Mouse (Mus musculus) embryonic fibroblast, embryonic 13.5 days (primary cell): ENCODE results near the gene Stox1. TPM values are rescaled to one million over a fixed set of nuclear protein-coding genes. Genes with fewer than 3 reads are reported as not detected.
A peak's percentile ranks its signal among the peaks of the same experiment; 100 is the strongest.
"Not testable (repeated sequence)": the region's sequence is repeated elsewhere in the genome, so short reads cannot be mapped to it uniquely, and the experiment has no call there.

ENCODE experiments used
- H3K27ac ChIP-seq: 2 replicates; pipeline ENCODE4 v1.5.1; 2012; ENCODE audit warnings: low read length, control low read depth, inconsistent platforms; ENCODE audit not compliant: insufficient read depth
- H3K4me1 ChIP-seq: 2 replicates; pipeline ENCODE4 v1.6.1; 2011; ENCODE audit warnings: low read length; ENCODE audit not compliant: control insufficient read depth, insufficient read depth
- H3K4me3 ChIP-seq: 2 replicates; pipeline ENCODE4 v1.5.1; 2011; ENCODE audit warnings: mild to moderate bottlenecking, control low read depth, low read length; ENCODE audit not compliant: insufficient read depth
- CTCF ChIP-seq: IDR thresholded peaks from 2 replicates; pipeline ENCODE4 v1.5.1; 2011; ENCODE audit warnings: mild to moderate bottlenecking, control low read depth, low read length, moderate library complexity, borderline replicate concordance; ENCODE audit not compliant: insufficient read depth
- POLR2A ChIP-seq: IDR thresholded peaks from 2 replicates; pipeline ENCODE4 v1.6.1; 2011; ENCODE audit warnings: low read depth, mild to moderate bottlenecking, control low read depth, low read length, moderate library complexity
- polyA plus RNA-seq: library from polyadenylated mRNA; stranded (reverse); fragments of >200 nt; gene quantifications from 2 replicates; pipeline ENCODE4 v1.2.4, GENCODE M21; 2011; ENCODE audit warnings: low read depth; ENCODE audit not compliant: missing spikeins, insufficient read length

The Stox1 gene
- polyA plus RNA-seq, result not detected in 2 replicates

DNA sequence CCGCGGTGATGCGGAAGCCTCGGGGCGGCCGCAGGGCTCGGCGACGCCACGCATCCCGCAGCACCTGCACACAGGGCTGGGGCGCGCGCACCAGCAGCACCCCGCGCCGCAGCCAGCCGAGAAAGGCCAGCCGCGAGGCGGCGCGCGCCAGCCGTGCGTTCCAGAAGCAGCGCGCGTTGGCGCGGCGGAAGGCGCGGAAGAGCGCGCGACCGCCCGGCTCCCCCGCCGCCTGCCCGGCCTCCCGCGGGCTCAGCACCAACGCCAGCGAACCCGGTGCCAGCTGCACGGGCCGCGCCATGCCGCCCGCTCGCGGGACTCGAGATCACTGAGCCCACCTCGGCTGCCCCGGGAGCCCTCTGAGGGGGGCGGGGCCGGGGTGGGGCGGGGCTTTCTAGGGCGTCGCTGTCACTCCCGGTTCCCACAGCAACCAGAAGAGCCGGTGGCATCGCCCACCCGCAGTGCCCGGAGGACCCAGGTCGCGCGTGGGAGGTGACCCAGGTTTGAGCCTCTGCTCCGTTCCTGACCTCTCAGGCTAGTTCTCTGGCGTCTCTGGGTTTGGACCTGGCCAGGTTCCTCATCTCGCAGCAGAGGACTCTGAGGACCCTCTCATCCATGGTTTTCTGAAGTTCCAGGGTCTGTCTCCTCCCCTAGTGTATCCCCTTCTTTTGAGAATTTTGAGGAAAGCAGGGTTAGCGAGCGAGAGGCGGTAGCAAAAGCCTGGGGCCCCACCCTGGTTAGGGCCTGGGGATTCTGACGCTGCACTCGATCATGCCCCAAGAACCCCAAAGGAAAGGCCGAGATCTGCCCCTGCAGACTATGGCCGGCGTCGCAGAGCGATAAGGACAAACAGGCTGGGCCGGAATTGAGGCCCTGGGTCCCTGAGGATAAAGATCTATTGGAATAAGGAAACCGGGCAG is at the start of gene Stox1:
Gene Stox1, minus strand, starts transcription at position 358 of the 917 bp plus-strand sequence.
- peak within 1 kb of the TSS; percentile 50 for H3K4me3 ChIP-seq
- no peaks in the 10 kb centered on the region; the same call in none of the 2 replicates for H3K4me1 ChIP-seq
- TF ChIP-seq POLR2A (no peak), CTCF (peak; percentile 47)
- no peak within 1 kb of the TSS for H3K27ac ChIP-seq

DNA sequence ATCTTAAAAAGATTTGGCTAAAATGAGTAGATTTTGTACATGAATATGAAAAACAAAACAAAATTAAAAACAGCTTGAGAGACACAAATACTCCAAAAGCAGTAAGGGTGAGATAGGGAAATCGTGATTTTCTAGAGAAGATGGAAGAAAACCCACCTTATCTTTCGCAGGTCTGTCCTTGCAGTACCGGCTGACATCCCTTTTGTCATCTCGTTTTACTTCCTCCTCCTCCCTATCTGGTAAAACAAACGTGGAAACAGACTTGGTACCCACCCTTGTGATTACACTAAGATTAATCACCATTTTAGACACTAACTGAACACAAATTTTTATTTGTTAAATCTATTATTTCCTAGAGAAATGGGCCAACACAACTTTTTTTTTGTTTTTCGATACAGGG is 24.9 kb upstream of the Stox1 start:
- Histone ChIP-seq H3K4me1 (no peaks in the 10 kb centered on the region), H3K27ac (no peak overlapping the region), H3K4me3 (no peak overlapping the region)
- TF ChIP-seq POLR2A (no peak), CTCF (no peak)

DNA sequence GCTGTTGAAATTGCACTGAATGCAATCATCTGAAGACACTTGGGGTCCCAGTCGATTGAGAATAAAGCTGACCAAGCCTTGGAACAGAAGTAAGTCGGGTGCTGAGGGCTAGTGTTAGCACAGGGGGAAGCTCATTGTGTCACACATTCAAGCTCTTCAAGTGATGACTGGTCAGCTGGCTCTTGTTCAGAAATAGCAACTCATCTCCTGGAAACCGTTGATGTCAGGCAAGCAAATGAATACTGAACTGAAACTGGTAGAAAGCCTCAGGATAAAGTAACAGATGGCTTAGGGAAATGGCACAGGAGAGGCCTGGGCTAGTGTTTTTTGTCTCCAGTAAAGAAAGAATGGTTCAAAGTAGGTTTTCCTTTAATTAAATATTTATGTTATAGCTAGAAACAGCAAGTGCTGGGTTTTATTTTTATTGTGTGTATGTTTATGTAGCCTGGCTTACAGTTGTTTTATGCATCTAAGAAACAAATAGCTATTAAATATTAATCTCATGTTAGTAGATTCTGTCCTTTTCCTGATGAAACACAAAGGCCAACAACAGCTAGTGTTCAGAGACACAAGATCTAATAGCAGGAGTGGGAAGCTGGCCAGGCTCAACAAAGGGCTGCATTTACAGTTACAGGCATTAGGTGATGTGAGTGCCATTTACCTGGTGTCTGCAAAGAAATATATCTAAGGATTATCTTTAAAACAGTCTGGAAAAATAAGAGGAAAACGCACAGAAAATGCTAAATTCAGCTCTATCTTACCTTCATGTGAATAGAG is 14.2 kb upstream of the Stox1 start:
- Histone ChIP-seq H3K4me3 (no peak overlapping the region), H3K4me1 (no peaks in the 10 kb centered on the region), H3K27ac (no peak overlapping the region)
- TF ChIP-seq POLR2A (no peak), CTCF (no peak)

- H3K4me3 ChIP-seq, result no peak overlapping the region
- H3K4me1 ChIP-seq, result no peaks in the 10 kb centered on the region
- H3K27ac ChIP-seq, result no peak overlapping the region
Observed at GRCm38 (mm10) chr10:62736965-62737688, 11.2 kb upstream of the Stox1 start.

GRCm38 (mm10) chr10:62730826-62731225 is 4.9 kb upstream of the Stox1 start:
- TF ChIP-seq POLR2A (no peak), CTCF (no peak)
- Histone ChIP-seq H3K4me3 (no peak overlapping the region), H3K27ac (no peak overlapping the region), H3K4me1 (no peaks in the 10 kb centered on the region; the same call in none of the 2 replicates)

More at GRCm38 (mm10) chr10:62736965-62737688, 11.2 kb upstream of the Stox1 start:
- TF ChIP-seq CTCF (no peak), POLR2A (no peak)

DNA sequence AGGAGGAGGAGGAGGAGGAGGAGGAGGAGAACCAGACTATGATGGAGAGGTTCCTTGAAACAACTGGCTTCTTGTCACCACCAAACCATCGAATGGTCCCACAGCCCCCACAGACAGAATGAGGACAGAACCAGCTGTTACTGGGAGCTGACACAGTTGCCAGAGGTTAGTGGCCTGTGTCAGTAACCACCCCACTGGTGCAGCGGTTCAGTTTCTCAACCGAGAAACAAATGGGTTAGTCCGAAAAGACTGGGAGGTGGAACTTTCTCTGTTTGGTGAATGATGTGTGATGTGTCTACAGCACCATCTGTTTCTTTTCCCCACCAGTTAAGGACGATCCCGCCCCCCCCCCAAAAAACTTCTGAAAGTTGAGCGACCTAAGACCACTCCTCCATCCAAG is 992 bp downstream of the Stox1 start:
- Histone ChIP-seq H3K27ac (no peak overlapping the region), H3K4me1 (no peaks in the 10 kb centered on the region; the same call in 1 of the 2 replicates), H3K4me3 (no peak overlapping the region)
- TF ChIP-seq CTCF, result no peak
- TF ChIP-seq POLR2A, result no peak

DNA sequence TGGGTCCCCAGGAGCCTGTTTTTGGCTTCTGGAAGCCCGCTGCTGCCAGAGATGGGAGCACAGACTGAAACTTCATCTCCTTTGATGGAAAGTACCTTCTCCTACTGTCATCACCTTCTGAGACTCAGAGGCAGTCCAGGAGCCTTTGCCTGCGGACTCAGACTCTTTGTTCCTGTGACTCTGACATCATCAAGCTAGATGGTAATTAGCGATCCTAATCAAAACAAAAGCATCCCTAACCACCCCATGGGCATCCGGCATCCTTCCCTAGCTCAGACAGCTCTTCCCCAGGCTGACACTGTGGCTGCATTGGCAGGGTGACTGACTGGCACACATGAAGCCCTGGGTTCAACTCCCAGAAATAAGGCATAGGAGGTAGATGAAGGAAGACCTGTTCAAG is 3.2 kb downstream of the Stox1 start:
- no peak overlapping the region for H3K4me3 ChIP-seq
- H3K4me1 ChIP-seq, result no peaks in the 10 kb centered on the region; the same call in 1 of the 2 replicates
- TF ChIP-seq POLR2A (no peak), CTCF (no peak)
- H3K27ac ChIP-seq, result no peak overlapping the region

DNA sequence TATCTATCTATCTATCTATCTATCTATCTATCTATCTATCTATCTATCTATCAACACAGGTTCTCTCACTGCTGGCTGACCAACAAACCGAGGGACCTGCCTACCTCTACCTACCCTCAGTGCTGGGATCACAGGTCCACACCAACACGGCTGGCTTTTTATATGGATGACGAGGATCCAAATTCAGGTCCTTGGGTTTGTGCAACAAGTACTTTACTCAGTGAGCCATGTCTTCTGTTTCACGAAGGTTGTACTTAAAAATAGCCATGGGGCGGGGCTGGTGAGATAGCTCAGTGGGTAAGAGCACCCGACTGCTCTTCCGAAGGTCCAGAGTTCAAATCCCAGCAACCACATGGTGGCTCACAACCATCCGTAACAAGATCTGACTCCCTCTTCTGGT is 5.4 kb downstream of the Stox1 start:
- H3K4me3 ChIP-seq, H3K4me1 ChIP-seq, H3K27ac ChIP-seq: not testable (repeated sequence)

DNA sequence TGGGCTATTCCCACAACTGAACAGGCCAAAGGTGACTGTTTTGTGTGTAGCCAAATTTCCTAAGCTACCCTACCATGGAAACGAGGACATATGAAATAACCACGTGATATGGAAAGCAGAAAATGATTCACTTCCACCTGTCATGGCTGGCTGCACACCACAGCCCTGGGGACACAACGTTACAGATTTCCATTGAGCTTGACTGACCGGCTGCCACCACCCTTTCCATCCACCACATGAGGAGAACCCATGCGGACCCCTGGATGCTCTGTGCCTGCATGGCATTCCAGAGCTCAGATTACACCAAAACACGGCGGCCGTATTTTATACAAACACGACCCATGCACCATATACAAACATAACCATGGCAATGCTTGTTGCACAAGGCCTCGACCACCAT is 12.5 kb downstream of the Stox1 start:
- TF ChIP-seq POLR2A (no peak), CTCF (no peak)
- Histone ChIP-seq H3K27ac (no peak overlapping the region), H3K4me1 (no peaks in the 10 kb centered on the region), H3K4me3 (no peak overlapping the region)
